Mouse (Mus musculus) heart, embryonic 10.5 days (tissue): ENCODE data around the gene Bcl2a1a. TPM values are rescaled to one million over a fixed set of nuclear protein-coding genes. Genes with fewer than 3 reads are reported as not detected.
"Not testable (repeated sequence)": the region's sequence is repeated elsewhere in the genome, so short reads cannot be mapped to it uniquely, and the experiment has no call there.

Source experiments
- DNase-seq: peaks from one replicate; pipeline ENCODE4 v3.0.0-alpha.2; 2017; ENCODE audit warnings: low spot score
- H3K27ac ChIP-seq: fragments of 300-500 bp; sonication (generic); 2 replicates; pipeline ENCODE4 v1.5.1; 2016; ENCODE audit warnings: mild to moderate bottlenecking
- H3K27me3 ChIP-seq: fragments of 300-500 bp; sonication (generic); 2 replicates; pipeline ENCODE4 v1.6.1; 2016; ENCODE audit warnings: mild to moderate bottlenecking; ENCODE audit not compliant: poor library complexity, insufficient read depth, severe bottlenecking
- H3K36me3 ChIP-seq: fragments of 300-500 bp; sonication (generic); 2 replicates; pipeline ENCODE4 v1.6.1; 2016; ENCODE audit warnings: mild to moderate bottlenecking, moderate library complexity
- H3K4me1 ChIP-seq: fragments of 300-500 bp; sonication (generic); 2 replicates; pipeline ENCODE4 v1.6.1; 2016; ENCODE audit warnings: mild to moderate bottlenecking
- H3K4me3 ChIP-seq: fragments of 300-500 bp; sonication (generic); 2 replicates; pipeline ENCODE4 v1.5.1; 2016; ENCODE audit warnings: mild to moderate bottlenecking, moderate library complexity
- H3K9me3 ChIP-seq: fragments of 300-500 bp; sonication (generic); 2 replicates; pipeline ENCODE4 v1.6.1; 2016; ENCODE audit warnings: mild to moderate bottlenecking, moderate library complexity
- WGBS: fragments of 180-500 bp; shearing (Covaris S2); methylation state at CpG from one replicate; pipeline ENCODE4 v1.1.7; 2016; 5-methylcytosine and 5-hydroxymethylcytosine counted together
- polyA plus RNA-seq: library from polyadenylated mRNA; unstranded; fragments of >200 nt; fragmentation: Nextera tagmentation; extraction: Ambion mirVana; gene quantifications from 2 replicates; pipeline ENCODE4 v1.2.1, GENCODE M21; 2016

Gene Bcl2a1a
- not detected in 2 replicates for polyA plus RNA-seq

GRCm38 (mm10) chr9:88956670-88957153 is at the start of gene Bcl2a1a:
Gene Bcl2a1a, plus strand, starts transcription at chr9:88956900.
- H3K4me3 ChIP-seq, H3K27ac ChIP-seq, DNase-seq, H3K27me3 ChIP-seq, H3K4me1 ChIP-seq, H3K36me3 ChIP-seq, H3K9me3 ChIP-seq: not testable (repeated sequence)
- WGBS = 68% methylated on average over 5 of the region's 5 CpGs

- H3K4me3 ChIP-seq, DNase-seq, H3K36me3 ChIP-seq, H3K27me3 ChIP-seq, H3K9me3 ChIP-seq, H3K27ac ChIP-seq, H3K4me1 ChIP-seq: not testable (repeated sequence)
- 79% methylated on average over 5 of the region's 5 CpGs for WGBS
Observed at GRCm38 (mm10) chr9:88916576-88916975, 40.1 kb upstream of the Bcl2a1a start.

GRCm38 (mm10) chr9:88938312-88938711 is 18.4 kb upstream of the Bcl2a1a start:
- not testable (repeated sequence) for H3K4me1 ChIP-seq, H3K9me3 ChIP-seq, H3K27me3 ChIP-seq, H3K36me3 ChIP-seq, H3K27ac ChIP-seq, DNase-seq, H3K4me3 ChIP-seq
- WGBS = 29% methylated on average over 2 of the region's 3 CpGs

- H3K27ac ChIP-seq, H3K27me3 ChIP-seq, H3K9me3 ChIP-seq, H3K36me3 ChIP-seq, DNase-seq, H3K4me3 ChIP-seq, H3K4me1 ChIP-seq: not testable (repeated sequence)
Observed at GRCm38 (mm10) chr9:88951466-88951865, 5.2 kb upstream of the Bcl2a1a start.

GRCm38 (mm10) chr9:88953151-88953550 is 3.5 kb upstream of the Bcl2a1a start:
- not testable (repeated sequence) for H3K9me3 ChIP-seq, DNase-seq, H3K4me3 ChIP-seq, H3K36me3 ChIP-seq, H3K4me1 ChIP-seq, H3K27me3 ChIP-seq, H3K27ac ChIP-seq

- 87% methylated on average over 1 of the region's 1 CpGs for WGBS
- H3K4me3 ChIP-seq, H3K36me3 ChIP-seq, DNase-seq, H3K27me3 ChIP-seq, H3K9me3 ChIP-seq, H3K27ac ChIP-seq, H3K4me1 ChIP-seq: not testable (repeated sequence)
Observed at GRCm38 (mm10) chr9:88955224-88955623, 1.5 kb upstream of the Bcl2a1a start.

GRCm38 (mm10) chr9:88956035-88956434 is 665 bp upstream of the Bcl2a1a start:
- H3K27me3 ChIP-seq, H3K36me3 ChIP-seq, H3K4me3 ChIP-seq, H3K27ac ChIP-seq, H3K4me1 ChIP-seq, DNase-seq, H3K9me3 ChIP-seq: not testable (repeated sequence)
- 85% methylated on average over 4 of the region's 4 CpGs for WGBS

- no peaks in the 10 kb centered on the region for H3K9me3 ChIP-seq
- H3K4me1 ChIP-seq = no peaks in the 10 kb centered on the region
- H3K27me3 ChIP-seq = no peaks in the 10 kb centered on the region
- H3K36me3 ChIP-seq = no peaks in the 10 kb centered on the region
- H3K4me3 ChIP-seq = no peak overlapping the region
- no peak for DNase-seq
- H3K27ac ChIP-seq = no peak overlapping the region
- 68% methylated on average over 3 of the region's 3 CpGs for WGBS
Observed at GRCm38 (mm10) chr9:88958891-88959290, 2.2 kb downstream of the Bcl2a1a start.

- H3K36me3 ChIP-seq, DNase-seq, H3K4me1 ChIP-seq, H3K4me3 ChIP-seq, H3K27ac ChIP-seq, H3K9me3 ChIP-seq, H3K27me3 ChIP-seq: not testable (repeated sequence)
- 37% methylated on average over 1 of the region's 1 CpGs for WGBS
Observed at GRCm38 (mm10) chr9:88959981-88960380, 3.3 kb downstream of the Bcl2a1a start.

- H3K27ac ChIP-seq, H3K4me1 ChIP-seq, H3K36me3 ChIP-seq, H3K9me3 ChIP-seq, H3K4me3 ChIP-seq, H3K27me3 ChIP-seq, DNase-seq: not testable (repeated sequence)
- 80% methylated on average over 1 of the region's 6 CpGs for WGBS
Observed at GRCm38 (mm10) chr9:88966462-88966861, 9.8 kb downstream of the Bcl2a1a start.

GRCm38 (mm10) chr9:88969502-88969901 is 12.8 kb downstream of the Bcl2a1a start:
- not testable (repeated sequence) for H3K27ac ChIP-seq, H3K36me3 ChIP-seq, H3K4me1 ChIP-seq, DNase-seq, H3K27me3 ChIP-seq, H3K9me3 ChIP-seq, H3K4me3 ChIP-seq
- WGBS = 63% methylated on average over 2 of the region's 2 CpGs

- WGBS = 69% methylated on average over 4 of the region's 4 CpGs
- H3K27me3 ChIP-seq, DNase-seq, H3K4me1 ChIP-seq, H3K4me3 ChIP-seq, H3K9me3 ChIP-seq, H3K27ac ChIP-seq, H3K36me3 ChIP-seq: not testable (repeated sequence)
Observed at GRCm38 (mm10) chr9:88976875-88977274, 20.2 kb downstream of the Bcl2a1a start.

GRCm38 (mm10) chr9:88979781-88980180 is 23.1 kb downstream of the Bcl2a1a start:
- not testable (repeated sequence) for H3K27me3 ChIP-seq, H3K9me3 ChIP-seq, H3K36me3 ChIP-seq, H3K27ac ChIP-seq, H3K4me3 ChIP-seq, DNase-seq, H3K4me1 ChIP-seq
- 72% methylated on average over 2 of the region's 2 CpGs for WGBS

- H3K27me3 ChIP-seq, DNase-seq: not testable (repeated sequence)
Observed at GRCm38 (mm10) chr9:89001541-89001940, 44.8 kb downstream of the Bcl2a1a start.

More at GRCm38 (mm10) chr9:89001541-89001940, 44.8 kb downstream of the Bcl2a1a start:
- not testable (repeated sequence) for H3K36me3 ChIP-seq, H3K4me3 ChIP-seq, H3K4me1 ChIP-seq, H3K27ac ChIP-seq, H3K9me3 ChIP-seq
